Mouse (Mus musculus) thymus, postnatal 10 days (tissue): ENCODE measurements around the gene Csnka2ip.

Source experiments
- DNase-seq, 2 experiments: peaks; one replicate each; pipeline ENCODE4 v3.0.0; 2021; ENCODE audit warnings: low spot score in 2 of 2

The Csnka2ip gene

DNA sequence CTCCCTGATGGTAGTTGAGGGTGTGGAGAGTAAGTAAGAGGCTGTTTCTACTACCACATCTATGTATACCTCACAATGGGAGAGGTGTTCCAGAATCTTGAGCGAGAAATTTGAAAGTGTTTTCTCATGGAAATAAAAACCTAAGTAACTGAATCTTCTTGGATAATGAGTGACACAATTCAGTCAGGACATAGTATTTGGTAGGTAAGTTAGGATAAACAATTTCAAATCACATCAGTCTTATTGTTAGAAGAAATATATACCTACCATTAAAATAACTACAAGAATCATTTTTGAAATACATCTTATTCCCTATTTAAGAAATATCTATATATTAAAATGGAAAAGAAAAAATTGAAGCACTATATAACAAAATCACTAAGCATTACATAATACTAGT is at the start of gene Csnka2ip:
Gene Csnka2ip (minus strand): TSS at position 101 of the 400 bp plus-strand sequence.
- no peak for DNase-seq

DNA sequence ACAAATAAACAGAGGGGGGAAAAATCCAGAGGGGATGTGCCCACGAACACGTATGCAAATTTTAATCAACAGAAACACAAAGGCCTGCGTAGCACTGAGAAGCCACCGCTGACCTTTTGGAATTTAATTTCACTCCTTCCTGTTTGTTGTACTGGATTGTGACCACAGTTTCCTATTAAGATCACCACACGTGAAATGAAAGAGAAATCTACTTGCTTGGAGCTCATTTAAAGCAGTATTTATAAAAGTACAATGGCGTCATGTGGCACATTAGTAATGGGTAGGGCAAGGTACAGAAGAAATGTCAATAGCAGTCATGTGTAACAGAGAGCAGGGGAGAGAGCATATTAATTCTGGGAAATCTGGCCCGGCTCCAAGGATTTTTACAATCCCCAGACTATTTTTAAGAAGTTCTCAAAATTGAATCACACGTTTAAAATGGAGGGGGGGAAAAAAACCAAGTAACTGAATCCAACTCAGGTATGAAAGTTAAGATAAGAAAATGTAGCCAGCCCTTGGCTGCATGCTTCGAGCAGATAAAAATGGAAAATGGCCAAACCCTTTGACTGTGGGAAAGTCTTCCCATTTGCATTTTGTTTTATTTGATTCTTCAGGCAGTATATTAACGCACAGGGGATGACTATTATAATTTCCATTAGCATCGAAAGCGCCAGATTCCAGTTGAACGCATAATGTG is 47.5 kb upstream of the Csnka2ip start:
- no peak for DNase-seq

DNA sequence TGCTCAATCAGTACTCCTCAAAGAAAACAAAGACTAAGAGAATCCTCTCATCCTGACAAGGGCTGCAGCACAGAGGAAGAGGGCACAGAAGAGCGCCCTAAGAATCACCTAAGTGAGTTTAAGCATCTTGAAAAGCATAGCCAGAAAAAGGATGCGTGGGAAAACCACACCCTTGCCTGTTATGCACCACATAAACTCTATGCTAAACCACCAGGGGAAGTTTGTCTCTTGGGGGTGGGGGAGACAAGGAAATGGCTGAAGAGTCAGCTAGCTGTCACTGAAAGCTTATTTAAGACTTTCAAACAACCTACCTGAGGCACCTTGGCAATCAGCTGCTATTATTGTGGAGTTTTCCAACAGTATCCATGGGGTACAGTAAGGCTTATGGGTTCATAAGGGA is 45.6 kb upstream of the Csnka2ip start:
- DNase-seq, result no peak

DNA sequence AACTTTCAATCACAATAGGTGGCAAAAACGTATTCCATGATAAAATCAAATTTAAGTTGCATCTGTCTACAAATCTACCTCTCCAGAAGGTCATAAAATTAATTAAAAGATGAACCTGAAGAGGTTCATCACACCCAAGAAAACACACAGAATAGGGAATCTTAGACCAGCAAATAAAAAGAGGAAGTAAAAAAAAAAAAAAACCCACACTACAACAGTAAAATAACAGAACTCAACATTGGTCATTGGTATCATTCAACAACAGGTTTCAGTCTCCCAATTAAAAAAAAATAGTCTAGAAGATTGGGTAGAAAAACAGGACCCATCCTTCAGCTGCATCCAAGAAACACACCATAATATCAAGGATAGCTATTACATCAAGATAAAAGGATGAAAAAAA is 32.9 kb upstream of the Csnka2ip start:
- DNase-seq, result no peak

DNA sequence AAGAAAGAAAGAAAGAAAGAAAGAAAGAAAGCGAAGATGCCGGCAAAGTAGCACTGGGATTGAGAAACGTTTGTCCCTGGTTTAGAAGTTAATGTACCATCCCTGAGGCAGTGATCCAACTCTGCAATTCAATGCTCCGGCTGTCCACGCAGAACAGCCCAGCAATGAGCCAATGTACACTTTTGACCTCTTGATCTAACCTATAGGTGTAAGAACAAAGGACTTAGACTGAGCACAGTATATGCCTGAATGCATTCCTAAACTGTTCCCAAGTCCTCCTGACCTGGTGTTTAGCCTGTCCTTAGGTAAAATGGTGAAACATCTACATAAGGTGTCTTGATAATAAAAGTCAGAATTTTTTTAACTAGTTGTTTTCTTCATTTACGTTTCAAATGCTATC is 17.9 kb upstream of the Csnka2ip start:
- no peak for DNase-seq

DNA sequence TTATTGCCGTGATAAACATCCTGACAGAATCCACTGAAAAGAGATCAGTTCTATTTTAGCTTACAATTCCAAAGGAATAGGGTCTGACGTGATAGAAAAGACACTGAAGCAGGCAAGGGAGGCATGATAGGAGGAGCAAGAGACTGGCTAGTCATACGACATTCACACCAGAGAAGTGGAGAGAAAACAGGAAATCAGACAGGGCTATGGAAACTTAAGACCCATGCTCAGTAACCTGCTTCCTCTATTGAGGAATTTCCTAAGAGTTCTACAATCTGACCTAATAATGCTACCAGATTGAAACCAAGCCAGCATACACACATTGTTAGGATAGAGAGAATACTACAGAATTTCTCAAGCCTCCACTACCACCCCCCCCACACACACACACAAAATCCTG is 12.4 kb upstream of the Csnka2ip start:
- DNase-seq, result no peak

DNA sequence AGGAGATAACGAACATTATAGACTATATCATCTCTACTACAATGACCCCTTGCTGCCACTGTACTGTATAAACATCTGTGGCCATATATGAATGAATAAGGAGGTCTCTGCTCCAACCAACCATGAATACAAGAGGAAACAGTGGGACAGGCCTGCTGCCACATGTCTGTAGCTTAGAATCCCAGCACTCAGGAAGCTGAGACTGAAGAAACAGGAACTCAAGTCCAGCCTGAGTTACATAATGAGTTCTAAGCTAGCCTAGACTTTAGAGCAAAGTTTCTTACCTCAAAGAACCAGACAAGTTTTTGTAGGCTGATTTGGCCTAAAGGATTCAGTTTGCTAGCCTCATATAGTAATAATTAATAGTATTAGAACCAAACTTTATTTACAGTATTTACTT is 5.6 kb upstream of the Csnka2ip start:
- DNase-seq, result no peak

DNA sequence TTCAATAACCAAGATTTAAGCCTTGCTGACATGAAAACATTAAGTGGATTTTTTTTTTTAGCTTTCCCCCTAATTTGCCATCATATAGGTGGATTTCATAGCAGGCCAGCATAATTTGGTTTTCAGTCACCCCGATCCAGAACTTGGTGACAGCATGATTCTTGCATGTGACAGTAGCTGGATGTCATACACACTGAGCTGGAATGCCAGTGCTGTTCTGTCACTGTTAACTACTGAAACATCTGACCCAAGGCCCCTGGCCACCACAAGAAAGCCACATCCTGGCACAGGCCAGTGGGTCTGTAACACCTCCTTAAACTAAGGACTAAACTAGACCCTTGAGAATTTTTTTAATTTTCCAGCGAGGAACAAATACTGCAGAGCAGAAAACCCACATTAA is 15.4 kb downstream of the Csnka2ip start:
- DNase-seq, result no peak

DNA sequence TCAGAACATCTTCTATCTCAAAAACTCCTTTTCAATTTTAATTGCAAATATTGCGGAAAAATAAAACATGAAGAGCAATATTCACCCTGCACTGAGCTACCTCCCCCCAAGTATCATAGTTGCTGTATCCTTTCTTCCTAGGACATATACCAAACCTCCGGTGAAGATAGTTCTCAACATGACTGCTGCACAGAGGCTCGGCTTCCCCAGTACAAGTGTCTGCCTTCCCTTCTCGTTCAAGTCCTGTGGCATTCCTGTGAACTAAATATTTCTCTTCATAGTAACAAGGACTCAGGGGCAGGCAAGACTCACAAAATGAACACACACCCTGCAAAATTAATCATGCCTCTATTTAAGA is 16.0 kb downstream of the Csnka2ip start:
- no peak for DNase-seq

DNA sequence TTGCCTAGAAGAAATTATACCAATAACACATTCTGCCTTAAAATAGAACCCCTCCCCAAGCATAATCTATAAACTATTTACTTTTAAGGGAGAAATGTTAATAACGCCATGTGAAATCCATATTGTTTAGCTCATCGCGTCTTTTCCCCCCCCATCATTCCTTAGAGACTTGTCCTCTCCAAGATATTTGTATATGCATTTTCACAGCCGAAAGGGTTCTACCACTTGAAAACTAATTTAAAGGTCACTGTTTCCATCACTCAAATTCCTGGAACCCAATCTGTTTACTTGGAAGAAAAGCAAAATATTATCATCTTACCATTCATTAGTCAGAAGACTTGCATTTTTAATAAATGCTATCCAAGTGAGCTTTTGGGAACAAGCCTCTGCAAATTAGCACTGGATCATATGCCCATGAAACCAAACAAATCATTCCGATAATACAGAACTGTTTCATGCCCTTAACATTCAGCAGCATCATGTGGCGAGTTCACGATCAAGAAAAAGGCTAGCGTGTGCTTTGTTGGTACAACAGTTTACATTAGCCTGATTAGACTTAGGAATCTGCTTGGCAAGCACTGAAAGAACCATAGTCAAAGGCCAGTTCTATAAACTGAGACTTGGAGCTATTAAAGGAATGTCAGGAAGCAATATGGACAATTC is 16.5 kb downstream of the Csnka2ip start:
- DNase-seq, result no peak

DNA sequence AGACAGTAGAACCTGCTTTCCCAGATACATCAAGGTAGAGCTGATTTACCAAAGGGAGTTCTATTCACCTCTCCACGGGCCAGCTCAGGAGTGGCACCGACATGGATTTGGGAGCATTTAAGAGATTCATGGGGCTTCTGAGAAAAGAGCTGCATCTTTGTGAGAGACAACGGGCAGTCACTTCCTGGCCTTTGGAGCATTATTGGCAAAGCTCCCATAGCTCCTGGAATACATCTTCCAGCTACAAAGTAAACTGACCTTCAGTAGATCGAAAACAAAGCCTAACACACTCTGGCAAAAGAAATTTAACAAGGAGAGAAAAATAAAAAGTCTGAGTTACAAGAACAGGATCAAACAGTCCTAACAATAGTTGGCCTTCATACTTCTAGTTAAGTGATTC is 17.6 kb downstream of the Csnka2ip start:
- DNase-seq, result no peak

DNA sequence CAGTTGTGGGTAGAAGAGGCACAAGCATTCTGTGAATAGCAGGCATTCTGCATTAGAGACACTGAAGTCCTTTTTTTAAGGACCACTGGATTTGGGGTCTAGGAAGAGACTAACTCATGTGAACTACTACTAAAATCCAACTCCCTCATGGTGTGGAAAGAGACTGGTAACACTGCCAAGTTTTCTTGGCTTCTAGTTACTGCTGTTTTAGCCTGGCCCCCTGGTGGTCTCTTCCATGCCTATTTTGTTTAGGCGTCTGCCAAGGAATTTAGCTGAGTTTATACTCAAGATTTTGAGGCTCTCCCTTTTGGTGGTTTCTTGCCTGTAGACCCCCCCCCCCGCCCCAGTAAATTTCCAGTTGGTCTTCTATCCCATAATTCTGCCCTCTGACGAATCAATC is 18.8 kb downstream of the Csnka2ip start:
- no peak for DNase-seq

DNA sequence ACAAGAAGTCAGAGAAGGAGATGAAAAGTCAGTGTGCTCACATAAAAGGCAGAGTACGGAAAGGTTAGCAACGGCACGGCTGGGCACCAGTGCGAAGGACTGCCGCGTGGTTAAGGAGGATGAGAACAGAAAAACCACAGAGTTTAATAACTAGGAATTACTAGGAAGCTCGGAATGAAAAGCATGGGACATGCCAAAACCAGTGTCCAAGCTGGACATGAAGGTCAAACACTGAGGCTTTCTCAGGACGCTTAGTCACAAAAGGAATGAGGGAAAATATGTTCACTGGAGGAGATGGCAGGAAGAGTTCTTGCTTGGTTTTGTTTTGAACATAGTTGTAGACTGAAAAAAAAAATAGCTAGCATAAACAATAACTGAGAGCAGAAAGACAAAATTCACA is 32.7 kb downstream of the Csnka2ip start:
- DNase-seq, result no peak

DNA sequence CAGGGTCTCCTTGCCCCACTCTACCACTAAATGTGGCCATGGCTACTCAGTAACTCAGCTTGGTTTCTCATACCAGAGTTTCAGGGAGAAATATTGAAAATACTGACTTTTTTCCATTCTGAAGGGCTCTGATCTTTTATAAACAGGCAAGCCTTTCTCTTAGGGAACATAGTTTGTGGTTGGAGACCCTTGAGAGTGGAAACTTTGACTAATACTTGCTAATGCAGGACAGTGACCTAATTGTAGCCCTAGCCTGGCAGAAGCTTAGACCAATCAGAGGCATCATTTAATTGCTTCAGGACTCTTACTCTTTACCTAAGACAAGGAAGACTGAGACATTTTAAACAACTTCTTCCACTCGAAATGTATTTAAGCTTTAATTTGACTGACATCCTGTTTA is 39.1 kb downstream of the Csnka2ip start:
- DNase-seq, result no peak

DNA sequence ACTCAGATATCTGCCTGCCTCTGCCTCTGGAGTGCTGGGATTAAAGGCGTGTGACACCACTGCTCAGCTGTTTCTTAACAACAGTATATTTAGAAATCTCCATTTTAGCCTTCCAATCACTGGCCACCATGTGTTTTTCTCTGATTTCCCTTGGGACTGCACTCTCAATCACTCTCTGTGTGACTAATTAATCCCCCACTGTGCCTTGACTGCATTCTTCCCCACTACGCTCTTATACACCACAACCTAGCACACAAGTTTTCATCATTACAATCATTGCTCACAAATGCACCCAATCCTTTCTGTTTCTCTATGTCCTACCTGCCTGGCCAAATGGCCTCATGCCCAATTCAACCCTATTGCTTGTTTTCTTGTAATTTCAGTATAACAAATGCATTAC is 43.7 kb downstream of the Csnka2ip start:
- DNase-seq, result no peak

DNA sequence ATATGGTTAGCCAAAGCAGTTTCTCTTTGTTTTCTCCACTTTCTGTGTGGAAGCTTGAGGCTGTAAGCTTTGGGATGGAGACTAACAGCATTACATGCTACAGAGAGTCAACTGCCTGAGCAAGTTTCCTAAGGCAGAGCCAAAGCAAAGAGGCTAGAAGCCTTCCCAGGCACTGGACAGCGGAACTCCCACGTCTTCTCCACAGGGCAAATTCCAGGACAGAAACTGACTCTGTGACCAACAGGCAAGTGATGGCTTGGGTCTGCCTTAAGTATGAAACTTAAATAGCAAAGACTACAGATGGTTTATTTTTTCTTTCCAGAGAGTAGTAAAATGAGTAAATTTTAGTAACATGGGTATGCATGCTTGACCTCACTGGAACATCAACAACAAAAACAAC is 75.3 kb downstream of the Csnka2ip start:
- DNase-seq, result no peak

DNA sequence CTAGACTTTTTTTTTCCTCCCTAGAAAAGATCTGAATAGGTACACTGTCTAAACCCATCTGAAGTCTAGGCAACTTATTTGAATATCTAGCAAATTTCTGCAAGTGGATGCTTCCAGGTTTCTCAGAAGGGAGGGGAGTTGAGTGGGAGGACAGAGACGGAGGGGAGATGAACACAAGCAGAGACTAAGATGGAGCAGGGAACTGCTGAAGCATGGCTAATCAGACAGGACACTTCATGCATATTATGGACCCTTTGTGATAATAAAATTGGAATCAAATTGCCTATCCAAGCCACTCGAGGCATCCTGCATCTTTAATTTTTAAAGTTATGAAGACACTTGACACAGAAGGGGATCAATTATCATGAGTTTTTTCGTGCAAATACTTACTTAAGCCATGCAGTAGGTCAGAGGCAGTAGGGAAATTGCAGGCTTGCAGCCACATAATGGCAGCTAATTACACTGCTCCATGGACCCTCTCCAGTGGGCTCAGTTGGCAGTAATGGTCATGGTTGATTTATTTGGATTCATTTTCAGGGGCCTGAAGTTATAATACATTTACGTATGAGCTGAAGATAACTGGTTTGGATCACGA is 78.1 kb downstream of the Csnka2ip start:
- DNase-seq, result no peak

DNA sequence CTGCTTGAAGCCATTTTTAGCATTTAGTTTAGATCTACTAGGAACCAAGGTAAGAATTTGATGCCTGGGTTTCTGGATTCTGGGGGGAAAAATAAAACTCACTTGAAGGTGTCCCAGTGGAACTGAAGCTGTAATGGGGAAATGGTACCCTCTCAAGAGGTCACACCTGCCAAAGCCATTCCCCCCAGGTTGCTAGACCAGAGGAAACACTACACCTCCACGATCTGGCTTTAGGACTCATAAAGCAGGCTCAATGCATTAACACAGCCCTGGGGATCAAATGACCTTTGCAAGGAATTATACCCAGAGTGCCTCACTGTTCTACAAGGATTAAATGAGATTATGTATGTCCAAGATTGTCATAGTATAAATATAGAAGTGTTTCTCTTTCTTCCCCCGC is 88.8 kb downstream of the Csnka2ip start:
- no peak for DNase-seq
